Mouse (Mus musculus): ENCODE measurements around the gene Adgrf3. TPM values are rescaled to one million over a fixed set of nuclear protein-coding genes. Genes with fewer than 3 reads are reported as not detected.

Adgrf3 gene
- 0.45 and 0.86 TPM in 2 replicates for polyA plus RNA-seq (2014; fragmentation: Nextera tagmentation; extraction: Ambion mirVana)

GRCm38 (mm10) chr5:30205493-30205892, at the start of gene Adgrf3:
Gene Adgrf3, minus strand, starts transcription at chr5:30205722.
- H3K4me2 ChIP-seq (ENCODE audit: low read length): no peak within 1 kb of the TSS
- peaks cover 2 to 8% of the 10 kb centered on the region in 2 experiments for H3K4me1 ChIP-seq (ENCODE audit: control insufficient read depth in 2 of 2, insufficient read depth in 2 of 2, low read length in 2 of 2)
- 33% methylated on average over 5 of the region's 5 CpGs for WGBS
- H3K27ac ChIP-seq (replicated peaks in 1 of 2; ENCODE audit: control insufficient read depth in 1 of 2, insufficient read depth in 1 of 2, low read depth in 2 of 2, low read length in 2 of 2): no peak within 1 kb of the TSS
- no peak within 1 kb of the TSS for H3K4me3 ChIP-seq (ENCODE audit: control insufficient read depth in 1 of 2, insufficient read depth in 1 of 2, low read depth in 1 of 2, low read length in 2 of 2)
- no peaks in the 10 kb centered on the region for H3K36me3 ChIP-seq (ENCODE audit: control insufficient read depth, insufficient read depth, low read length)
- no peak within 1 kb of the TSS for H3K9ac ChIP-seq (ENCODE audit: low read length)
- no peaks in the 10 kb centered on the region for H3K27me3 ChIP-seq (ENCODE audit: control insufficient read depth, insufficient read depth, low read length)
- ATAC-seq (ENCODE audit: insufficient number of reproducible peaks, insufficient read depth, low FRiP score, low read depth): no peak
- H3K9me3 ChIP-seq (ENCODE audit: control insufficient read depth, low read length): no peaks in the 10 kb centered on the region

- no peak for ATAC-seq (ENCODE audit: insufficient number of reproducible peaks, insufficient read depth, low FRiP score, low read depth)
- WGBS: 100% methylated on average over 1 of the region's 1 CpGs
- peaks cover 33% of the 10 kb centered on the region for H3K36me3 ChIP-seq (ENCODE audit: control insufficient read depth, insufficient read depth, low read length)
Measured at GRCm38 (mm10) chr5:30247666-30248065, 42.1 kb upstream of the Adgrf3 start.

DNA sequence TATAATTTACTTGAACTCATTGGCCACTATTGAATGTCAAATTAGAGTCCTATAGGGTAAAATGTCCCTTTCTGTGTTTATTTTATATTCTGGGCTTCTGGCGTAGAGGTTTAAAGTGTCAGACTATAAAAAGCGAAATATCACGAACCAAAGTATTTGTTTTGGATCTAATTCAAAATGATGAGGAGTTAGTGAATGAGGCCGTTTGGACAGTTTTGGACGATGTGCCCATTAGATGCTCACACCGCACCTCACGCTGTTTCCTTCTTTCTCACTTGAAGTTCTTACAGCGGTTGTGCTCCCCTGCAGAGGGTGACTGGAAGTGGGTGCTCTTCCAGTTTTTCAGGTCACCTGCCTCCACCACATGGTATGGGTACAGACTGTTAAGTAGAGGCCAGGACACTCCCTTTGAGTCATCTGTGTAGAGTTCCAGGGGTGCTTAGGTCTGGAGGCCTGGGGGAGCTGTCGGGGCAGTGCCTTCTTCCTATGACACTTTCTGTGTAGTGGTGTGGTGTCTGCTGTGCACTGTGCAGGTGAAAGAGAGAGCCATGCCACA, 40.4 kb upstream of the Adgrf3 start:
- no peak overlapping the region for H3K27ac ChIP-seq (replicated peaks in 1 of 2; ENCODE audit: control insufficient read depth in 1 of 2, insufficient read depth in 1 of 2, low read depth in 2 of 2, low read length in 2 of 2)
- no peak for ATAC-seq (ENCODE audit: insufficient number of reproducible peaks, insufficient read depth, low FRiP score, low read depth)
- H3K36me3 ChIP-seq (ENCODE audit: control insufficient read depth, insufficient read depth, low read length): peaks cover 22% of the 10 kb centered on the region
- H3K4me2 ChIP-seq (ENCODE audit: low read length): no peak overlapping the region
- peaks cover 15 to 30% of the 10 kb centered on the region in 2 experiments for H3K4me1 ChIP-seq (ENCODE audit: control insufficient read depth in 2 of 2, insufficient read depth in 2 of 2, low read length in 2 of 2)
- H3K4me3 ChIP-seq (ENCODE audit: control insufficient read depth in 1 of 2, insufficient read depth in 1 of 2, low read depth in 1 of 2, low read length in 2 of 2): no peak overlapping the region
- 73% methylated on average over 9 of the region's 9 CpGs for WGBS
- H3K9ac ChIP-seq (ENCODE audit: low read length): no peak overlapping the region
- no peaks in the 10 kb centered on the region for H3K9me3 ChIP-seq (ENCODE audit: control insufficient read depth, low read length)
- H3K27me3 ChIP-seq (ENCODE audit: control insufficient read depth, insufficient read depth, low read length): no peaks in the 10 kb centered on the region

More at GRCm38 (mm10) chr5:30247666-30248065, 42.1 kb upstream of the Adgrf3 start:
- peaks cover 11 to 20% of the 10 kb centered on the region in 2 experiments for H3K4me1 ChIP-seq (ENCODE audit: control insufficient read depth in 2 of 2, insufficient read depth in 2 of 2, low read length in 2 of 2)
- no peak overlapping the region for H3K4me3 ChIP-seq (ENCODE audit: control insufficient read depth in 1 of 2, insufficient read depth in 1 of 2, low read depth in 1 of 2, low read length in 2 of 2)
- no peak overlapping the region for H3K27ac ChIP-seq (replicated peaks in 1 of 2; ENCODE audit: control insufficient read depth in 1 of 2, insufficient read depth in 1 of 2, low read depth in 2 of 2, low read length in 2 of 2)
- no peaks in the 10 kb centered on the region for H3K9me3 ChIP-seq (ENCODE audit: control insufficient read depth, low read length)
- H3K4me2 ChIP-seq (ENCODE audit: low read length): no peak overlapping the region
- H3K27me3 ChIP-seq (ENCODE audit: control insufficient read depth, insufficient read depth, low read length): no peaks in the 10 kb centered on the region
- H3K9ac ChIP-seq (ENCODE audit: low read length): no peak overlapping the region

DNA sequence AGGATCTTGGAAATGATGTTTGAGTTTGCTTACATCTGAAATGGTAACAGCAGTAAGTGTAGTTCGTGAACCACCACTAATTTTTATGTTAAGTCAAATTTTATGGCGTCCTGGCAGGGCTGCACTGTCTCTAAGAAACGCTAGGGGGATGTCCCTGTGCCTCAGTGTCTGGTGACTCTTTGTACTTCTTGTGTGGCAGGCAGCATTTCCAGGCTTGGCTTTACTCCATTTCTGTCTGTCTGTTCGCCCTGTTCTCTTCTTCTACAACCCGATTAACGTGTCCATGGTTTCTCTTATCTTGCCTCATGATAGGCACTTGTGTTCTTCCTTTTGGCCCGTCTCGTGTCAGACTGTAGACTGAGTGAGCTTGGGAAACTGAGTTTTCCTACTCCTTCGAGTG, 38.2 kb upstream of the Adgrf3 start:
- H3K27ac ChIP-seq (replicated peaks in 1 of 2; ENCODE audit: control insufficient read depth in 1 of 2, insufficient read depth in 1 of 2, low read depth in 2 of 2, low read length in 2 of 2): 0 out of 4 replicates have a peak overlapping the region, but pooled peaks have one; percentile 15 to 33
- no peak overlapping the region for H3K4me3 ChIP-seq (ENCODE audit: control insufficient read depth in 1 of 2, insufficient read depth in 1 of 2, low read depth in 1 of 2, low read length in 2 of 2)
- no peak overlapping the region for H3K9ac ChIP-seq (ENCODE audit: low read length)
- H3K36me3 ChIP-seq (ENCODE audit: control insufficient read depth, insufficient read depth, low read length): peaks cover 10% of the 10 kb centered on the region; the same call in 1 of the 2 replicates
- H3K9me3 ChIP-seq (ENCODE audit: control insufficient read depth, low read length): no peaks in the 10 kb centered on the region
- WGBS: 22% methylated on average over 9 of the region's 9 CpGs
- no peak overlapping the region; the same call in 1 of the 2 replicates for H3K4me2 ChIP-seq (ENCODE audit: low read length)
- peaks cover 15 to 30% of the 10 kb centered on the region in 2 experiments for H3K4me1 ChIP-seq (ENCODE audit: control insufficient read depth in 2 of 2, insufficient read depth in 2 of 2, low read length in 2 of 2)
- no peaks in the 10 kb centered on the region for H3K27me3 ChIP-seq (ENCODE audit: control insufficient read depth, insufficient read depth, low read length)
- ATAC-seq (ENCODE audit: insufficient number of reproducible peaks, insufficient read depth, low FRiP score, low read depth): peak; percentile 39; the same call in 1 of the 2 replicates

DNA sequence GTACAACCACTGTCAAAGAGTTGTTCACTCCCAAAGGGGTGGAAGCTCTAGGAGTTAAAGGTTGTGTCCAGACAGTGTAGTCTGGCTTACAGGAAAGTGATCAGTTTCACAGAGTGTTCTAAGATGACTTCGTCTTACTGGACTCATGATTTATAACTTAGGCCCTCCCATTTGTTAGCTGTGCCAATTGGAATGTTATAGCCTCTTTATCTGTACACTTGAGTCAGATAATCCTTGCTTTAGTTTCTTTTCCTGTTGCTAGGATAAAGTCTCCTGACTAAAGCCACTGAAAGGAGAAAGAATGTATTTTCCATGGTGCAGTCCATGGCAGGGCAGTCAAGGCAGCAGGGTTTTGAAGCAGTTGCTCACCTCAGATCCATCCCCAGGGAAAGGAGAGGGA, 36.9 kb upstream of the Adgrf3 start:
- H3K4me1 ChIP-seq (ENCODE audit: control insufficient read depth in 2 of 2, insufficient read depth in 2 of 2, low read length in 2 of 2): peaks cover 15 to 30% of the 10 kb centered on the region in 2 experiments
- 6% methylated on average over 1 of the region's 1 CpGs for WGBS
- peak overlapping the region; percentile 2; the same call in 1 of the 2 replicates for H3K4me2 ChIP-seq (ENCODE audit: low read length)
- no peaks in the 10 kb centered on the region for H3K9me3 ChIP-seq (ENCODE audit: control insufficient read depth, low read length)
- peak overlapping the region in 1 of 2 experiments; percentile 0; a peak in 1 of 4 replicates for H3K27ac ChIP-seq (replicated peaks in 1 of 2; ENCODE audit: control insufficient read depth in 1 of 2, insufficient read depth in 1 of 2, low read depth in 2 of 2, low read length in 2 of 2)
- H3K27me3 ChIP-seq (ENCODE audit: control insufficient read depth, insufficient read depth, low read length): no peaks in the 10 kb centered on the region
- no peak overlapping the region for H3K4me3 ChIP-seq (ENCODE audit: control insufficient read depth in 1 of 2, insufficient read depth in 1 of 2, low read depth in 1 of 2, low read length in 2 of 2)
- H3K36me3 ChIP-seq (ENCODE audit: control insufficient read depth, insufficient read depth, low read length): 0 out of 2 replicates have a peak, but pooled peaks cover 3% of the 10 kb centered on the region
- no peak overlapping the region for H3K9ac ChIP-seq (ENCODE audit: low read length)
- ATAC-seq (ENCODE audit: insufficient number of reproducible peaks, insufficient read depth, low FRiP score, low read depth): no peak

DNA sequence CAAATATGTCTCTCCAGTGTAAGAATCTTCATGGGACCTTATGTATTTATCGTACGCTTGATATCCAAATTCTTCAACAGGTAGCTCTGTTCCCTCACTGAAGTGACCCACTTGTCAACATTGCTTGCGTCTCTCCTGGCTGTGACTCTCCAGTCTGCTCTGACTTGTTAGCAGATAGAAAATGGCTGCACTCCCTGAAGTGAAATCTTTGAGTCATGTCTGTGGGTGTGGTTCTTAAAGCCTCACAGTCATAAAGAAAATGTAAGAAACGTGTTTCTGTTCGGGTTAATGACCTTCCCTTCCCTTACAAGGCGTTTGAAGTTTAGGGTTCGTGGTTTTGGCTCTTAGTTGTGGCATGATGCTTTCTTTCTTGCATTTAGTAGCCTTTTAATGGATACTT, 35.0 kb upstream of the Adgrf3 start:
- WGBS: 82% methylated on average over 7 of the region's 7 CpGs

GRCm38 (mm10) chr5:30238533-30238932, 33.0 kb upstream of the Adgrf3 start:
- ATAC-seq (ENCODE audit: insufficient number of reproducible peaks, insufficient read depth, low FRiP score, low read depth): no peak
- peaks cover 4 to 27% of the 10 kb centered on the region in 2 experiments for H3K4me1 ChIP-seq (ENCODE audit: control insufficient read depth in 2 of 2, insufficient read depth in 2 of 2, low read length in 2 of 2)

More for the DNA sequence above, 35.0 kb upstream of the Adgrf3 start:
- Histone ChIP-seq H3K4me1 (ENCODE audit: control insufficient read depth in 2 of 2, insufficient read depth in 2 of 2, low read length in 2 of 2) (peaks cover 15 to 30% of the 10 kb centered on the region in 2 experiments), H3K9ac (ENCODE audit: low read length) (no peak overlapping the region), H3K9me3 (ENCODE audit: control insufficient read depth, low read length) (no peaks in the 10 kb centered on the region), H3K27me3 (ENCODE audit: control insufficient read depth, insufficient read depth, low read length) (no peaks in the 10 kb centered on the region), H3K4me3 (ENCODE audit: control insufficient read depth in 1 of 2, insufficient read depth in 1 of 2, low read depth in 1 of 2, low read length in 2 of 2) (no peak overlapping the region), H3K27ac (replicated peaks in 1 of 2; ENCODE audit: control insufficient read depth in 1 of 2, insufficient read depth in 1 of 2, low read depth in 2 of 2, low read length in 2 of 2) (no peak overlapping the region), H3K36me3 (ENCODE audit: control insufficient read depth, insufficient read depth, low read length) (no peaks in the 10 kb centered on the region), H3K4me2 (ENCODE audit: low read length) (no peak overlapping the region)
- ATAC-seq (ENCODE audit: insufficient number of reproducible peaks, insufficient read depth, low FRiP score, low read depth): no peak

More at GRCm38 (mm10) chr5:30238533-30238932, 33.0 kb upstream of the Adgrf3 start:
- H3K9ac ChIP-seq (ENCODE audit: low read length): no peak overlapping the region
- H3K9me3 ChIP-seq (ENCODE audit: control insufficient read depth, low read length): no peaks in the 10 kb centered on the region
- H3K4me2 ChIP-seq (ENCODE audit: low read length): no peak overlapping the region
- no peak overlapping the region for H3K4me3 ChIP-seq (ENCODE audit: control insufficient read depth in 1 of 2, insufficient read depth in 1 of 2, low read depth in 1 of 2, low read length in 2 of 2)
- H3K27me3 ChIP-seq (ENCODE audit: control insufficient read depth, insufficient read depth, low read length): no peaks in the 10 kb centered on the region
- H3K27ac ChIP-seq (replicated peaks in 1 of 2; ENCODE audit: control insufficient read depth in 1 of 2, insufficient read depth in 1 of 2, low read depth in 2 of 2, low read length in 2 of 2): no peak overlapping the region
- 89% methylated on average over 5 of the region's 5 CpGs for WGBS
- H3K36me3 ChIP-seq (ENCODE audit: control insufficient read depth, insufficient read depth, low read length): no peaks in the 10 kb centered on the region
